Mouse (Mus musculus) stomach, embryonic 14.5 days (tissue): ENCODE results near the gene Tmod4. TPM values are rescaled to one million over a fixed set of nuclear protein-coding genes. Genes with fewer than 3 reads are reported as not detected.

ENCODE experiments used
- ATAC-seq: fragments of 200-750 bp; cut with Nextera tagmentation; 2 replicates; pipeline ENCODE4 v1.8.0; 2017; ENCODE audit warnings: low read depth, moderate TSS enrichment; ENCODE audit not compliant: insufficient number of reproducible peaks, insufficient read depth, low FRiP score
- H3K27ac ChIP-seq: fragments of 300-500 bp; sonication (generic); 2 replicates; pipeline ENCODE4 v1.5.1; 2014; ENCODE audit warnings: mild to moderate bottlenecking, low read length, moderate library complexity, mixed read lengths
- H3K27me3 ChIP-seq: fragments of 300-500 bp; sonication (generic); 2 replicates; pipeline ENCODE4 v1.6.1; 2014; ENCODE audit warnings: low read length, control low read depth, mixed read lengths; ENCODE audit not compliant: control insufficient read depth, insufficient read depth
- H3K36me3 ChIP-seq: fragments of 300-500 bp; sonication (generic); 2 replicates; pipeline ENCODE4 v1.6.1; 2014; ENCODE audit warnings: mild to moderate bottlenecking, control low read depth, low read length, moderate library complexity, mixed read lengths; ENCODE audit not compliant: control insufficient read depth, insufficient read depth
- H3K4me1 ChIP-seq: fragments of 300-500 bp; sonication (generic); 2 replicates; pipeline ENCODE4 v1.6.1; 2014; ENCODE audit warnings: low read length, control low read depth, mixed read lengths; ENCODE audit not compliant: control insufficient read depth, insufficient read depth
- H3K4me2 ChIP-seq: fragments of 300-500 bp; sonication (generic); replicated peaks from 2 replicates; pipeline ENCODE4 v1.6.1; 2014; ENCODE audit warnings: low read depth, low read length, control low read depth
- H3K4me3 ChIP-seq: fragments of 300-500 bp; sonication (generic); 2 replicates; pipeline ENCODE4 v1.5.1; 2014; ENCODE audit warnings: low read depth, low read length, control low read depth
- H3K9ac ChIP-seq: fragments of 300-500 bp; sonication (generic); replicated peaks from 2 replicates; pipeline ENCODE4 v1.6.1; 2014; ENCODE audit warnings: low read depth, mild to moderate bottlenecking, control low read depth, low read length, moderate library complexity, mixed read lengths
- H3K9me3 ChIP-seq: fragments of 300-500 bp; sonication (generic); 2 replicates; pipeline ENCODE4 v1.6.1; 2016; ENCODE audit warnings: low read depth, low read length, control low read depth; ENCODE audit not compliant: control insufficient read depth
- WGBS: fragments of 180-500 bp; shearing (Covaris S2); extraction: QIAGEN DNeasy Blood & Tissue Kit; methylation state at CpG from one replicate; pipeline ENCODE4 v1.1.7; 2014; 5-methylcytosine and 5-hydroxymethylcytosine counted together
- polyA plus RNA-seq: library from polyadenylated mRNA; unstranded; fragments of >200 nt; fragmentation: Nextera tagmentation; extraction: Ambion mirVana; gene quantifications from 2 replicates; pipeline ENCODE4 v1.2.1, GENCODE M21; 2014

Gene Tmod4
- polyA plus RNA-seq, 1 experiment from 2014 or later, result 1.8 TPM

DNA sequence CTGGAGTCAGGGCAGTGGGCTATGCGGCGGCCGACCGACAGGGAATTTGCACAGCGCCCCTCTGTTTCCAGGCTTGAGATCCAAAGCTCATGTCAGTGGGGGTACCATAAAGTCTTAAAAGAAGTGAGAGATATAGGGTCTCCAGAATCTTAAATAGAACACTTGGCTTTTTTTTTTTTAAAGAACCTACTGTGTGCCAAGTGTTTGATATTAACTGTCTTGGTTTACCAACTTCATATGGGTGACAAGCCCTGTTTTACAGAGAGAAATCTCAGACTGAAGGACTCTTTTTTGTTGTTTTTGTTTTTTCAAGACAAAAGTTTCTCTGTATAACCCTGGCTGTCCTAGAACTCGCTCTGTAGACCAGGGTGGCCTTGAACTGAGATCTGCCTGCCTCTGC, 16.5 kb downstream of the Tmod4 start:
- no peak overlapping the region for H3K27ac ChIP-seq
- no peaks in the 10 kb centered on the region for H3K4me1 ChIP-seq
- no peak overlapping the region for H3K9ac ChIP-seq
- WGBS, result 93% methylated on average over 6 of the region's 6 CpGs
- no peaks in the 10 kb centered on the region for H3K27me3 ChIP-seq
- no peak for ATAC-seq
- no peak overlapping the region for H3K4me2 ChIP-seq
- H3K4me3 ChIP-seq, result no peak overlapping the region
- H3K36me3 ChIP-seq, result peaks cover 5% of the 10 kb centered on the region; the same call in 1 of the 2 replicates
- no peaks in the 10 kb centered on the region for H3K9me3 ChIP-seq

DNA sequence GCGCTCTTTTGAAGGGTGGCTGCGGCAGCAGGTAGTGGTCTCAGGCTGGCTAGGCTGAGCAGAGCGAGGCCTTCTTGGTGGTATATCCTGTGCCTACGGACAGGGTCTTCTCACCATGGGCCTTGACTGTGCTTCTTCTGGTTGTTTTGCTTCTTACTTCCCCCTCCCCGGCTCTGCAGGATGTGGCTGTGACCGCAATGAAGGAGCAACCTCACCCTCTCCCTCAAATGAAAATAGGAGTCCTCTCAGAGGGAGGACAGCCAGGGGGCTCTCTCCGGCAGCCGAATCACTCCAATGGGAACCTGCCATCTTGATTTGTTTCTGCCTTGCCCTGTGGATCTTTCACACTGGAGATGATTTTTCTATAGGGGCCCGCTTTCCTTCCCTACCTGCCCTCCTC, 17.2 kb downstream of the Tmod4 start:
- H3K9ac ChIP-seq, result no peak overlapping the region
- no peak overlapping the region for H3K4me3 ChIP-seq
- H3K9me3 ChIP-seq, result no peaks in the 10 kb centered on the region
- WGBS, result 91% methylated on average over 9 of the region's 9 CpGs
- no peak overlapping the region for H3K27ac ChIP-seq
- no peaks in the 10 kb centered on the region for H3K4me1 ChIP-seq
- peaks cover 5% of the 10 kb centered on the region; the same call in 1 of the 2 replicates for H3K36me3 ChIP-seq
- no peaks in the 10 kb centered on the region for H3K27me3 ChIP-seq
- ATAC-seq, result no peak
- no peak overlapping the region for H3K4me2 ChIP-seq

DNA sequence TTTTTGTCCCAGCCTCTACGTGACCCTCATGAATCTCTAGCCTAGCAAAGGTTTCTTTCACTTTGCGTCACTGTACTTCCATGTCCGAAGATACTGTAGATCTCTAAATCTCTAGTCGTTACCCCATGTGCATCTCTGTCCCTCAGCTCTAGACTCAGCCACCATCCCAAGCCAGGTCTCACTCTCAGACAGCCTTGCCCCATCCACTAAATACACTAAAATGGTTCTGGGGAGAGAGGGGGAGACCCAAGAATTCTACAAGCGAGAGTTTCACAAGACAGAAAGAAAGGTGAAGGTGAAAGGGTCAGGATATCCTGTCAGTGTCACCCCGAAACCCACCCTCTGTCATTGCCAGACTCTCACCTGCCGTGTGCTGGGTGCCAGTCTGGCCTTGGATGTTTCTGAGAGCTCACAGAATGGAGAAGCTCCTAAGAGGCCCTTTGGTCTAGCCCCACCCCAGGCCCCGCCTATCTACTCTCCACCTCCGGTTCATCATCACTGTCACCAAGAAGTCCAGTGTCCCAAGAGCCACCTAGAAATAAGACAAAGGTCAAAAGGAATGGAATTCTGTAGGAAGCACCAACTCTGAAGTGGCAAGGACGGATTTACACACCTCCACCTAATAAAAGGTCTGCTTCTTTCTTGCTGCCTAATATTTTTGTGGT, 17.8 kb downstream of the Tmod4 start, which contains the start of gene Tnfaip8l2:
TSS of gene Tnfaip8l2 (minus strand) at position 409 of the 665 bp plus-strand sequence.
- WGBS, result 82% methylated on average over 10 of the region's 10 CpGs
- Histone ChIP-seq H3K27ac (no peak within 1 kb of the TSS), H3K36me3 (peaks cover 5% of the 10 kb centered on the region; the same call in 1 of the 2 replicates), H3K4me3 (no peak within 1 kb of the TSS), H3K9me3 (no peaks in the 10 kb centered on the region), H3K27me3 (no peaks in the 10 kb centered on the region), H3K9ac (no peak within 1 kb of the TSS), H3K4me2 (no peak within 1 kb of the TSS), H3K4me1 (no peaks in the 10 kb centered on the region)
- ATAC-seq, result no peak

DNA sequence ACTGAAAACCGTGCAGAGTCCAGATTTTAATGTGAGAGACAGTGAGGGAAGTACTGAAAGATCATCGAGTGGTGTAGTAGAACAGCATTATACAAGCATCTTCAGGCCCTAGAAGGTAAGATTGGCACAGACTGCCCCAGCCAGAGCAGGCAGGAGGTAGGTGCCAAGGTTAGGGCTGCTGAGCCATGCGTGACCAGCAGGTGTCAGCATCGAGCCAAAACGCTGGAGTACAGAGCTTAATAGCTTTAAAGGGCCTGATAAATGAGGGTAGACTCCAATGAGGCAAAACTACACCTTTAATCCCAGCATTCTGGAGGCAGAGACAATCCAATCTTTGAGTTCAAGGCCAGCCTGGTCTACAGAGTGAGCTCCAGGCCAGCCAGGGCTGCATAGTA, 18.3 kb downstream of the Tmod4 start:
- H3K36me3 ChIP-seq, result peaks cover 5% of the 10 kb centered on the region; the same call in 1 of the 2 replicates
- ATAC-seq, result peak; percentile 66; the same call in 1 of the 2 replicates
- H3K4me2 ChIP-seq, result no peak overlapping the region
- no peak overlapping the region for H3K27ac ChIP-seq
- H3K9me3 ChIP-seq, result no peaks in the 10 kb centered on the region
- WGBS, result 7% methylated on average over 5 of the region's 5 CpGs
- H3K4me3 ChIP-seq, result no peak overlapping the region
- H3K4me1 ChIP-seq, result no peaks in the 10 kb centered on the region
- no peak overlapping the region for H3K9ac ChIP-seq
- no peaks in the 10 kb centered on the region for H3K27me3 ChIP-seq

- no peak overlapping the region for H3K27ac ChIP-seq
- no peak for ATAC-seq
- WGBS, result 49% methylated on average over 3 of the region's 3 CpGs
- H3K9ac ChIP-seq, result no peak overlapping the region
- no peak overlapping the region for H3K4me2 ChIP-seq
- H3K4me1 ChIP-seq, result no peaks in the 10 kb centered on the region
- H3K4me3 ChIP-seq, result no peak overlapping the region
- no peaks in the 10 kb centered on the region for H3K36me3 ChIP-seq
- H3K9me3 ChIP-seq, result no peaks in the 10 kb centered on the region
- H3K27me3 ChIP-seq, result no peaks in the 10 kb centered on the region
These were observed 23.6 kb downstream of the Tmod4 start for GRCm38 (mm10) chr3:95147924-95148323.

DNA sequence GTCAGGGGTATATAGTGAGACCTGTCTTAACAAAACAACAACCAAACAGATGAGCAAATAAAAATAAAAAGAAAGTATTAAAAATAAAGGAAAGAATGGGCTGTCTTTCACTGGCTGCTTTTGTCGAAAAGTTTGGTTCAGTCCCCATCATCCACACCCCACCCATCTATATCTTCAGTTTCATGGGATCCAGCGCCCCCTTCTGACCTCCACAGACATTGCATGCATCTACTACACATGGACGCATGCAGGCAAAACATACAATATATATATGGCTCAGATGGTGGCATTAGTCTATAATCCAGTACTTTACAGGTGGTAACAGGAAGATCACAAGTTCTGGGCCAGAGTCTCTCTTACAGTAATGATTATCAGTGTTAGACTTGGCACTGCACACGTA, 29.6 kb downstream of the Tmod4 start:
- no peak overlapping the region for H3K4me2 ChIP-seq
- no peak overlapping the region for H3K9ac ChIP-seq
- no peaks in the 10 kb centered on the region for H3K4me1 ChIP-seq
- H3K36me3 ChIP-seq, result no peaks in the 10 kb centered on the region
- no peak overlapping the region for H3K27ac ChIP-seq
- H3K9me3 ChIP-seq, result no peaks in the 10 kb centered on the region
- 53% methylated on average over 4 of the region's 4 CpGs for WGBS
- no peak overlapping the region for H3K4me3 ChIP-seq
- no peak for ATAC-seq
- no peaks in the 10 kb centered on the region for H3K27me3 ChIP-seq

DNA sequence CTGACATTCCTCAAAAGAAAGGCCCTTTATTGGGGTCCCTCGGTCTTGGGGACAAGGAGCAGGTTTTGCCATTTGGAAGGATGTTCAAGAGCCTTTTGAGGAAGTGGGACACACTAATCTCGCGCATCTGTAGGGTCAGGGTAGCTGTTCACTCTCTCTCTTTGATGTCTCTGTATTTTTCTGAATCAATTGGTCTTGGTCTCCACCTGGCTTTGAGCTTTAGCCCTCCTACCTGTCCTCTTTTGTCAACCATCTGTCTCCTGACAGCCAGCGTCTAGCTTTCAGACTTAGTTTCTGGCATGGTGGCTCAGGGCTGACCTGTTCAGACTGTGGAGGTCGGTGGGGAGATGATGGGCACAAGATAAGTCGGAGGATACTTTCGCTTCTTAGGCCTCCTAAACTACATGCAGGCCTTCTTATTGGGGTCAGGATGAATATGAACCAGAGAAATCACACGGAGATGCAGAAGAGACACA, 35.3 kb downstream of the Tmod4 start:
- Histone ChIP-seq H3K36me3 (no peaks in the 10 kb centered on the region), H3K4me1 (peaks cover 28% of the 10 kb centered on the region; the same call in 1 of the 2 replicates), H3K27me3 (no peaks in the 10 kb centered on the region), H3K4me3 (peak overlapping the region; percentile 79), H3K9me3 (no peaks in the 10 kb centered on the region), H3K9ac (no peak overlapping the region), H3K4me2 (peak overlapping the region; percentile 63), H3K27ac (no peak overlapping the region)
- 20% methylated on average over 8 of the region's 8 CpGs for WGBS
- no peak for ATAC-seq

DNA sequence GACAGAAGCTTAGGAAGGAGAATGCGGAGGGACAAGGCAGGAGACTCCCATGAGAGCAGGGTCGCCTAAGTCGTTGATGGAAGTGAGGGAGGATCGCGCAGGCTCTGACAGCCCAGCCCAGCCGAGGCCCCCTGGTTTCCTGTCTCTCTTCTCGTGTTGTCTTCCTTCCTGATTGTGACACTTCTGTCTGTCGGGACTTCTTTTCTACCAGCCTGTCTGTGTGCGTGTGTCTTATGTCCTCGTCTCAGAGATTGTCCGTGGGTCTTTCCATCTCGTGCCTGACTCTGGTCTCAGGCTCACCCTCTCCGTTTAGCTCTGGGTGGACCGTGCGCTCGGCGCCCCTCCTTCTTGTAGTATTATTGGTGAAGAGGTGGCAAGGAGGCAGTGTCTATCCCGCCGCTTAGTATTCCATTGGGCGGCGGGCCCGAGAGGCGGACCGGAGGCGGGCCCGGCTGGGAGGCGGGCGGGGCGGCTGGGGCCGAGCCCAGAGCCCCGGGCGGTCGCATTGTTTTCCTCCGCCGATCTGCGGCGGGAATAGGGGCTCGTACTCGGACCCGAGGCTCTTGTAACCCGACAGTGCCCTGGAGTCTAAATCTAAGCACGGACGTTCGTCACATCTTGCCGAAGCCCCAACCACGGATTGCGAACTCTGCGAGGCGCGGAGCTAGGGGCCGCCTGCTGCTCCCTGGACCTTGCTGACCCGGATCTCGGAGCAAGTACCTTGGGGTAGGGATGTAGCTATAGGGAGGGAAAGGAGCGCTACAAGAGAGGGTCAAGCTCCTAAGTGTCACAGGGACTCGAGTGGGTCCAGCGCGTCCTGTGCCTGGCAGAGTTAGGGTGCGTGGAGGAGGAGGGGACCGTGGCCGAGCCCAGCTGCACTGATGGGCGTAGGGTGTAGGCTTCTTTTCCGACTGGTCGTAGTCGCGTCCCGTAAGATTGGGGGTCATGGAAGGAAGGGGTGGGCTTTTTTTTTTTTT, 36.0 kb downstream of the Tmod4 start, which contains the start of gene Sema6c:
TSS of gene Sema6c (plus strand) at position 471 of the 977 bp plus-strand sequence.
- Histone ChIP-seq H3K4me2 (peak within 1 kb of the TSS; percentile 63), H3K27ac (0 out of 2 replicates have a peak within 1 kb of the TSS, but pooled peaks have one; percentile 33), H3K9me3 (no peaks in the 10 kb centered on the region), H3K27me3 (no peaks in the 10 kb centered on the region), H3K36me3 (no peaks in the 10 kb centered on the region), H3K4me1 (peaks cover 28% of the 10 kb centered on the region; the same call in 1 of the 2 replicates), H3K4me3 (peak within 1 kb of the TSS; percentile 79), H3K9ac (peak within 1 kb of the TSS; percentile 52)
- ATAC-seq, result peak; percentile 95
- under 1% methylated on average over 66 of the region's 66 CpGs for WGBS
